Mouse (Mus musculus): Measurements from ENCODE around the gene Def8. TPM values are rescaled to one million over a fixed set of nuclear protein-coding genes. Genes with fewer than 3 reads are reported as not detected.
A peak's percentile ranks its signal among the peaks of the same experiment; 100 is the strongest.
"Not testable (repeated sequence)": the region's sequence is repeated elsewhere in the genome, so short reads cannot be mapped to it uniquely, and the experiment has no call there.

Def8 gene
- polyA plus RNA-seq, 1 experiment from 2014 or later = 43.6 TPM

GRCm38 (mm10) chr8:123404521-123404920, 18.8 kb upstream of the Def8 start:
- no peaks in the 10 kb centered on the region for H3K9me3 ChIP-seq (replicated peaks)
- H3K4me3 ChIP-seq = no peak overlapping the region
- peaks cover 6% of the 10 kb centered on the region; the same call in 1 of the 2 replicates for H3K4me1 ChIP-seq
- peaks cover 21% of the 10 kb centered on the region for H3K27me3 ChIP-seq (ENCODE audit: low read depth, poor library complexity, severe bottlenecking)
- WGBS = 47% methylated on average over 8 of the region's 8 CpGs
- DNase-seq (ENCODE audit: low spot score) = no peak
- H3K36me3 ChIP-seq = peaks cover 40% of the 10 kb centered on the region
- H3K27ac ChIP-seq = no peak overlapping the region

GRCm38 (mm10) chr8:123406786-123407185, 16.5 kb upstream of the Def8 start, which contains the start of gene Mc1r:
TSS of gene Mc1r (plus strand) at chr8:123407107.
- Histone ChIP-seq H3K4me1 (peaks cover 17% of the 10 kb centered on the region), H3K27me3 (ENCODE audit: low read depth, poor library complexity, severe bottlenecking) (peaks cover 43% of the 10 kb centered on the region), H3K36me3 (peaks cover 18% of the 10 kb centered on the region), H3K4me3 (no peak within 1 kb of the TSS), H3K9me3 (replicated peaks) (no peaks in the 10 kb centered on the region), H3K27ac (no peak within 1 kb of the TSS)
- DNase-seq (ENCODE audit: low spot score) = peak; percentile 68
- 12% methylated on average over 4 of the region's 4 CpGs for WGBS

DNA sequence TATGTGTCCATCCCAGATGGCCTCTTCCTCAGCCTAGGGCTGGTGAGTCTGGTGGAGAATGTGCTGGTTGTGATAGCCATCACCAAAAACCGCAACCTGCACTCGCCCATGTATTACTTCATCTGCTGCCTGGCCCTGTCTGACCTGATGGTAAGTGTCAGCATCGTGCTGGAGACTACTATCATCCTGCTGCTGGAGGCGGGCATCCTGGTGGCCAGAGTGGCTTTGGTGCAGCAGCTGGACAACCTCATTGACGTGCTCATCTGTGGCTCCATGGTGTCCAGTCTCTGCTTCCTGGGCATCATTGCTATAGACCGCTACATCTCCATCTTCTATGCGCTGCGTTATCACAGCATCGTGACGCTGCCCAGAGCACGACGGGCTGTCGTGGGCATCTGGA, 15.7 kb upstream of the Def8 start:
- Histone ChIP-seq H3K36me3 (peaks cover 10% of the 10 kb centered on the region), H3K27ac (no peak overlapping the region), H3K9me3 (replicated peaks) (no peaks in the 10 kb centered on the region), H3K4me1 (peaks cover 25% of the 10 kb centered on the region), H3K4me3 (no peak overlapping the region), H3K27me3 (ENCODE audit: low read depth, poor library complexity, severe bottlenecking) (peaks cover 52% of the 10 kb centered on the region)
- DNase-seq (ENCODE audit: low spot score) = no peak
- WGBS = 90% methylated on average over 13 of the region's 13 CpGs

- Histone ChIP-seq H3K36me3 (no peaks in the 10 kb centered on the region), H3K9me3 (replicated peaks) (no peaks in the 10 kb centered on the region), H3K27me3 (ENCODE audit: low read depth, poor library complexity, severe bottlenecking) (peaks cover 64% of the 10 kb centered on the region), H3K4me1 (peaks cover 30% of the 10 kb centered on the region), H3K4me3 (no peak overlapping the region), H3K27ac (no peak overlapping the region)
- 78% methylated on average over 9 of the region's 9 CpGs for WGBS
- no peak for DNase-seq (ENCODE audit: low spot score)
Measured at GRCm38 (mm10) chr8:123408586-123409544, 14.5 kb upstream of the Def8 start.

- no peak for DNase-seq (ENCODE audit: low spot score)
- H3K4me1 ChIP-seq = peaks cover 24% of the 10 kb centered on the region
- WGBS = 79% methylated on average over 8 of the region's 8 CpGs
- H3K36me3 ChIP-seq = no peaks in the 10 kb centered on the region
- no peak overlapping the region for H3K27ac ChIP-seq
- H3K27me3 ChIP-seq (ENCODE audit: low read depth, poor library complexity, severe bottlenecking) = peaks cover 69% of the 10 kb centered on the region
- no peaks in the 10 kb centered on the region for H3K9me3 ChIP-seq (replicated peaks)
- H3K4me3 ChIP-seq = no peak overlapping the region
Measured at GRCm38 (mm10) chr8:123410049-123410587, 13.2 kb upstream of the Def8 start.

DNA sequence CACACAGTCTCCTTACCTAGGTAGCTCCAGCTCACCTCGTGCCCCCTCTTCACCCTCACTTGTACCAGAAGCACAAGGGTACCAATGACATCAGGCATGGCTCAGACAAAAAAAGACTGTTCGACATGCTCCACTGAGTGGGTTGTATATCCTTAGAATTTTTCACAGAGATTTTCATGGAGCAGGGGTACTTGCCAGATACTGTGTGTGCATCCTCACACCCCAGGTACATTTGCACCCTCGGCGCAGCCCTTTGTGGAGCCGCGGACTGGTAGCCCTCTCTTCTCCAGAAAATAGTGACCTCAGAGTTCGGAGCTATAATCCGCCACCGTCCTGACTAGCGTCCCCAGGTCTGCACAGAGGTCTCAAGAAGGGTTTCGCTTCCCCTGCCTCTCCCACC, 12.5 kb upstream of the Def8 start:
- no peak for DNase-seq (ENCODE audit: low spot score)
- Histone ChIP-seq H3K9me3 (replicated peaks) (no peaks in the 10 kb centered on the region), H3K27me3 (ENCODE audit: low read depth, poor library complexity, severe bottlenecking) (peaks cover 69% of the 10 kb centered on the region), H3K4me1 (peaks cover 24% of the 10 kb centered on the region), H3K4me3 (peak overlapping the region; percentile 47), H3K27ac (no peak overlapping the region), H3K36me3 (no peaks in the 10 kb centered on the region)
- WGBS = 9% methylated on average over 11 of the region's 11 CpGs

DNA sequence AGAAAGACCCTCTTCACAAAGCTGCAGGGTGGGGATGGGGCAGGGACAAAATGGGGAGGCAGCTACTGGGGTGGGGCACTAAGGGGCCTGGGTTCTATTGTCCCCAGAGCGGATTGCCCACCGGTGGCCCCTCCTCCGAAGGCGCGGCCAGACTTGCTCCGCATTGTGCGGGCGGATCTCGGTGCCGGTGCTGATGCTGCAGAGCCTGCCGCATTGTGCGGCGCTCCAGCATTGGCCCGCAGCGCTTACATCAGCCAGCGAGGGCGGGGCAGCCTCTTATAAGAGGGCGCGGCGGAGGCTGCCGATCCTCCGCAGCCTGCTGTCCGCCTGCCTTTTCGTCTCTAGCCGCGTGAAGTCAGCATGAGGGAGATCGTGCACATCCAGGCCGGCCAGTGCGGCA, 12.1 kb upstream of the Def8 start, which contains the start of gene Tubb3:
Gene Tubb3 (plus strand): TSS at position 179 of the 400 bp plus-strand sequence.
- no peaks in the 10 kb centered on the region for H3K9me3 ChIP-seq (replicated peaks)
- H3K4me3 ChIP-seq = peak within 1 kb of the TSS; percentile 47
- H3K36me3 ChIP-seq = no peaks in the 10 kb centered on the region
- H3K27ac ChIP-seq = no peak within 1 kb of the TSS
- peaks cover 24% of the 10 kb centered on the region for H3K4me1 ChIP-seq
- WGBS = under 1% methylated on average over 29 of the region's 29 CpGs
- H3K27me3 ChIP-seq (ENCODE audit: low read depth, poor library complexity, severe bottlenecking) = peaks cover 69% of the 10 kb centered on the region
- DNase-seq (ENCODE audit: low spot score) = peak; percentile 67

DNA sequence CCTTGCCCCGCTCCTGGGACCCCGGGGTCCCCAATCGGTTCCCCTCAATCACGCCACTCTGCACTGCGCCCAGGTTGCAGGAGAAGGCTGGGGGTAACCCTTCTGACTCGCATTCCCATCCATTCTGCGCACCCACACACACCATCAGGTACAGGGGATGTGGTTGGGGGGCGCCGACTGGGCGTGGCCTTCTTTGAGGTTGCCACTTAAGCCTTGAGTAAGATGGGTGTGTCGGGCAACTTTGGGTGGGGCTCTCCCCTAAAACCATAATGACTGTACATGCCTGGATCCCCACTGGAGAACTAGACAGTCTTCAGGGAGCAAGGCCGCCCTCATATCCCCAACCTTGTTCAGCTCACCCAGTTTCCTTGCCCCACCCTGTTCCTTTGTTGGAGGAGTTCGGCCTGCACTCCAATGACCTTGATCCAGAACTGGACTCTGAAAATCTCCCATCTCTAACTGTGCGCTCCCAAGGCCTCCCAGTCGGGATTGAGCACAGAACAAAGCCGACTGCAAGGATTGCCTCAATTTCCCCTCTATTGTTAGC, 11.5 kb upstream of the Def8 start:
- Histone ChIP-seq H3K27me3 (ENCODE audit: low read depth, poor library complexity, severe bottlenecking) (peaks cover 69% of the 10 kb centered on the region), H3K27ac (no peak overlapping the region), H3K4me1 (peaks cover 24% of the 10 kb centered on the region), H3K36me3 (no peaks in the 10 kb centered on the region), H3K9me3 (replicated peaks) (no peaks in the 10 kb centered on the region), H3K4me3 (peak overlapping the region; percentile 47)
- no peak for DNase-seq (ENCODE audit: low spot score)
- WGBS = 9% methylated on average over 16 of the region's 16 CpGs

DNA sequence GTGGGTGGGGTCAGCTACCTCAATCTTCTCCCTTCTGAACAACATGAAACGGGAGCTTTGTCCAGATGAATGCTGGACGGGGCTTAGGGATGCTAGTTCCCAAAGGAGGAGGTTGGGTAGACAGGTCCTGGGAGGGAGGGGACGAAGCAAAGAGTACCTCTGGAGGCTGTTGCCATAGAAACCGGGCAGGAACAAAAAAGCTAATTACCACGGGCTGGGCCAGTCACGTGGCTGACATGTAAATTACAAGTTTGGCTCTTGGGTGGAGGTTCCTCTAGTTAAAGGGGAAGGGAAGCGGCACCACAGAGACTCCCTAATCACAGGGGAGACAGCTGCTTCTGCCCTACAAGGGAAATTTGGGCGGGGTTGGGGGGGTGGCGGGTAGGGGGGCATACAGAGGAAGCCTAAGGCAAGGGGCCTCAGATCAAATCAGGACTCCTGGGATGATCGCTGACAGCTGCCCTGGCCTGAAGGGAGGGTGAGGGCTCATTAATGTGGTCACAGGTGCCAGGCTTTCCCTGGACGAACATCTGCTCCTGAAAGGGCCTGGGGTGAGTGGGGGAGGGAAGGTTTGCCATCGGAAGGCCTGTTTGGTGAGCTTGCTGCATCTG, 10.7 kb upstream of the Def8 start:
- under 1% methylated on average over 12 of the region's 12 CpGs for WGBS
- no peaks in the 10 kb centered on the region for H3K9me3 ChIP-seq (replicated peaks)
- H3K27ac ChIP-seq = no peak overlapping the region
- H3K36me3 ChIP-seq = no peaks in the 10 kb centered on the region
- peak overlapping the region; percentile 9; the same call in 1 of the 2 replicates for H3K4me3 ChIP-seq
- H3K27me3 ChIP-seq (ENCODE audit: low read depth, poor library complexity, severe bottlenecking) = peaks cover 67% of the 10 kb centered on the region
- H3K4me1 ChIP-seq = peaks cover 24% of the 10 kb centered on the region
- DNase-seq (ENCODE audit: low spot score) = no peak

- DNase-seq (ENCODE audit: low spot score) = peak; percentile 83
- Histone ChIP-seq H3K36me3 (no peaks in the 10 kb centered on the region), H3K27ac (no peak overlapping the region), H3K27me3 (ENCODE audit: low read depth, poor library complexity, severe bottlenecking) (peaks cover 51% of the 10 kb centered on the region), H3K9me3 (replicated peaks) (no peaks in the 10 kb centered on the region), H3K4me3 (no peak overlapping the region), H3K4me1 (peaks cover 24% of the 10 kb centered on the region)
- 13% methylated on average over 9 of the region's 9 CpGs for WGBS
Measured at GRCm38 (mm10) chr8:123414255-123414654, 9.1 kb upstream of the Def8 start.

DNA sequence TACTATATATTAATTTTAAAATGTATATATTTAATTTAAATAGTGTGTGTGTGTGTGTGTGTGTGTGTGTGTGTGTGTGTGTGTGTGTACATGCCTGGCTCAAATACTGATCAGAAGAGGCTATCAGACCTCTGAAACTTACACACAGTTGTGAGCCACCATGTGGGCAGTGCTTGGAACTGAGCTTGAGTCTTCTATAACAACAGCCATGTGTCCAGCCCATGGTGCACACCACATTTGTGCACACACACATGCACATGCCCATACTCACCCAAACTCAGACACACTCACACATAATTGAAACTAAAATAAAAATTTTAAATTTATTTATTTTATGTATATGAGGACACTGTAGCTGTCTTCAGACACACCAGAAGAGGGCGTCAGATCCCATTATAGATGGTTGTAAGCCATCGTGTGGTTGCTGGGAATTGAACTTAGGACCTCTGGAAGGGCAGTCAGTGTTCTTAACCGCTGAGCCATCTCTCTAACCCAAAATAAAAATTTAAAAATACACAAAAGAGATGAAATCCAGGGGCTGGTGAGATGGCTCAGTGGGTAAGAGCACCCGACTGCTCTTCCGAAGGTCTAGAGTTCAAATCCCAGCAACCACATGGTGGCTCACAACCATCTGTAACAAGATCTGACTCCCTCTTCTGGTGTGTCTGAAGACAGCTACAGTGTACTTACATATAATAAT, 8.2 kb upstream of the Def8 start:
- H3K36me3 ChIP-seq; H3K27ac ChIP-seq; H3K4me3 ChIP-seq; DNase-seq (ENCODE audit: low spot score); H3K9me3 ChIP-seq (replicated peaks): not testable (repeated sequence)
- WGBS = 82% methylated on average over 5 of the region's 5 CpGs
- Histone ChIP-seq H3K27me3 (ENCODE audit: low read depth, poor library complexity, severe bottlenecking) (peaks cover 42% of the 10 kb centered on the region), H3K4me1 (peaks cover 24% of the 10 kb centered on the region)
